Mouse (Mus musculus) thymus, postnatal 14 days (tissue): Measurements from ENCODE around the gene Itih4.

Source experiments
- DNase-seq: peaks from one replicate; pipeline ENCODE4 v3.0.0; 2021

Itih4 gene

DNA sequence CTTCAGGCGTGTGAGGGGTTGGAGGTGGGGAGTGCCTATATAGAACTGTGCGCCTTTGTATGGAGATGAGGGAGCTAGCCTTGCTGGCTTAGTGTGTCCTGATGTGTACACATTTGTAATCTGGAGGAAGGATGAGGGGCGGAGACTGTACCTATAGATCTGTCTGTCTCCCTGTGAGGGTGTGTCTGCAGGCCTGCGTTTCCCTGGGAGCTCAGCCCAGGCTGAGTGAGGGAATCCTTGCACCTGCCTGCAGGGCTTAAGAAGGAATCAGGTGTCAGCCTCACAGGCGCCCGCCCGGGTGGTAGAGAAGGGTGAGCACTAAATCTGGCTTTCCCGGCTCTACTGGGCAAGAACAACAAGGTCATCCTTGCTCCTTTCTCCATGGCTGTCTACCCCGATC is 6.5 kb upstream of the Itih4 start:
- no peak for DNase-seq

DNA sequence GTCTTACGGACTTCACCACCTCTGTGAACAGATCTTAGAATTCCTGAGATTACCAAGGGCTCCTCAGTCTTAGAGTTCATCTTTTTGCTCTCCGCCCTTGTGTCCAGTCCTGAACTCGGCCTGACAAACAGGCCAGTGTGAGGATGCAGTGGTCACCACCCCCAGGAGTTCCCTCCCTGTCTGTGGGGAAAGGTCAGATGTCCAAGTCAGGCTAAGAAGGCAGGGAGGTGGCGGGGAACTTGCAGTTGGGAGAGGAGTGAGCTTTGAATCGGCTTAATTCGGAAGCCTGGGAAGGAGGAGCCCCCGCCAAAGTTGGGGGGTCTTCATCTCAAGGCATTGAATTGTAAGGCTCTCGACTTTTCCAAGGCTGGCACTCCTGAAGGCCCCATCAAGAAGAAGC is 6.0 kb upstream of the Itih4 start:
- DNase-seq = no peak

DNA sequence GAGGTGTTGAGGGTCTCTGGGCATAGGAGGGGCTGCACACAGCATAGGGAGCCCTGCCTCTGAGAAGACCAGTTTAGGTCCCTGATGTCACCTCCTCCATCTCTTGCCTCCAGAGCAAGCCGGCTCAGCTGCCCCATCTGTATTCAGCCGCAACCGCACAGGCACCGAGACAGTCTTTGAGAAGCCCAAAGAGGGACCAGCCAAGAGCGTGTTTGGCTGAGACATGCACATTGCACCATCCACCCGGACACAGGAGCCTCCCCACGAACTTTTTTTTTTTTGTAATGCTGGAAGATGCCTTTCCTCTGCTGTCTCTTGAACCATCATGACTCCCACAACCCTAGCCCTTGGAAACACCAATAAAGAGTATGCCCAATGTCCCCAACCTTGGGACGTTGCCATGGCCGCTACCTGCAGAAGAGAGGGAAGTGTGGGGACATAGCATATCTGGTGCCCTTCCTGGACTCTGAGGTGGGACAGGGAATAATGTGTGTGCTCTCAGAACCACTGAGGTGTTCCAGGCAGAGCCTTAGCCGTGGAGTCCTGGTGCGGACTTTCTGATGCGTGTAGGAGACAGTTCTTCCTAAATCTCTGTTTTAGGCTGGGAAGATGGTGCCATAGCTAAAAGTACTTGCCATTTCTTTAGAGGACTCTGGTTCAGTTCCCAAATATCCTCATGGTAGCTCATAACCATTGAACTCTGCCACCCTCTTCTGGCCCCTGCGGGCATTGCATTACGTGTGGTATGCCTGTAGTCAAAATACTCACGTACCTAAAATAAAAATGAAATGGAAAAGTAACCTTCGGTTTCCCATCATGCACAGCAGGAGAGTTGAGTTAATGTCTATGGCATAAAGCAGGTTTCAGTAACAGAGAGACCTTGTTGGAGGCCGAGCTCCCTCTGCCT is 5.2 kb upstream of the Itih4 start:
- peak; percentile 47 for DNase-seq

DNA sequence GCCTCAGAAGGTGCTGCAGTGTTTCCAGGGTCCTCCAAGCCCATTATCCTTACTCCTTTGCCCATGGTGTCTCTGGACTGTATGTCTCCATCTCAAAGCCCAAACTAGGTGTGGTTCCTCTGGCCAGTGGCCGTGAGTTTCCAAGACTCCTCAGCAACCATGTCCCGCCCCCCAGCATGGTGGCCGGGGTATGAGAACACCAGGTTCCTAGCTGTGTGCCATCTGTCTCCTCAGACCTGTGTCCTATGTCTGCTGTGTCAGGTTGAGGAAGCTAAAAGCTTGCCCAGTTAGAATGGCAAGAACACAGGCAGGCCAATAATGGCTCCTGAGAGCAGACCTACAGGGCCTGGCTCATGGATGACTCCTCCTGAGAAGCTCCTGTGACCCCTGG is 4.6 kb upstream of the Itih4 start:
- DNase-seq = no peak

DNA sequence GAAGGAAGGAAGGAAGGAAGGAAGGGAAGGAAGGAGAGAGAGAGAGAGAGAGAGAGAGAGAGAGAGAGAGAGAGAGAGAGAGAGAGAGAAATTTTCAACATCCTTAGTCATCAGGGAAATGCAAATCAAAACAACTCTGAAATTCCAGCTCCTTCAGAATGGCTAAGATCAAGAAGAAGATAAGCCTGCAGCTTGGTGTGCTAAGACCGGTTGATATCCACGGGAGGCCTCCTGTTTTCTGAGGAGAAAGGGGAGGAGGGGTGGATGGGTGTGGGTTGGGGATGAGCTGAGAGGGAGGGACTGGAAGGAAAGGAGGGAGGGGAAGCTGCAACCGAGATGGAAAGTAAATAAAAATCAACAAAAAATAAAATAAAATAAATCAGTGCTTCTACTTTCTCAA is 978 bp upstream of the Itih4 start:
- DNase-seq = no peak

DNA sequence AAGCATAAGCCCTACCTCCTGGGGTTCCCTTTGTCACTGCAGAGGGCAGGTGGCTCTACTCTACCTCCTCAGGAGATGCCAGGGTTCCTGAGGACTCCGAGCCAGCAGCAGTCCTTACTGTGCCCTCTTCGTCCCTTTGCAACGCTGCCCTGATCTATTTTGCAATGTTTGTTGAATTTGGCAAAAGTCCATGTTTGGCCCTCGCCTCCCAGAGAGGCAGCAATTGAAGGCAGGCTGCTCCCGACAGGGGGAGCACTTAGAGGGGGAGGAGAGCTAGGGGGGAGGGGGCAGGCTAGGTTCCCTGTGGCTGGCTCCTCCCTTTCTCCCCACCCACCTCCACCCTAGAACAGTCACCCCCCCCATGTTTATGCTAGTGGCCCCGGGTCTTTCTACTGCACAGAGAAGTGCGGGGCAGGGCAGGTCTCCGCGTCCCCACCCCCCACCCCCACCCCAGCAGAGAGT is 2.0 kb downstream of the Itih4 start:
- peak; percentile 25 for DNase-seq

DNA sequence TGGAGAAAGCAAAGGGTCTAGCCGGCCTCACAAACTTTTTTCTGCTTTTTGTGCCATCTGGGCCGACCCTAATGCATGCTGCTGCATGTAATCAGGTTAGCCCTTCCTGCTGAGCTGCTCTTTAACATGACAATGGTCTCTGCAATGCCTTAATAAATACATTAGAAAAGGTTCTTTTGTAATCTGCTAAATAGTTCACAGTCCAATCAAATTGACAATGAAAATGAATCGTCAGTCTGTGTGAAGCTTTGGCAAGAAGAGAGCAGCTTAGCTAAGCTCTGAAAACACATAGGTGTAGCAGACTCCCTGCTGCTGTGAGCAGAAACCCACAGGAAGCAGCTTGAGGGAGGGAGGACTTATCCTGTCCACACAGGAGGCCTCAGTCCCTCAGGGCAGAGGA is 13.7 kb downstream of the Itih4 start:
- no peak for DNase-seq

DNA sequence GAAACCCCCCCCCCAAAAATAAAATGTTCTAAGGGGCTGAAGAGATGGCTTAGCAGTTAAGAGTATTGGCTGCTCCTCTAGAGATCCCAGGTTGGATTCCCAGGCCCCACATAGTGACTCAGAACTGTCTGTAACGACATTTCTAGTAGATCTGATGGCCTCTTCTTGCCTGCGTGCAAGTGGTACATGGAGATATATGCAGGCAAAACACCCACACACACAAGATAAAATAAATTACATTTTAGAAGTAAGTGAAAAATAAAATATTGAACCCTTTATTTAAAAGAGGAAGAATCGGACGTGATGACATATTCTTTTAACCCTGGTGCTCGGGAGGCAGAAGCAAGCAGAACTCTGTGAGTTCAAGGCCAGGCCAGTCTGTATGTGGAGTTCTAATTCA is 16.4 kb downstream of the Itih4 start:
- DNase-seq = no peak

DNA sequence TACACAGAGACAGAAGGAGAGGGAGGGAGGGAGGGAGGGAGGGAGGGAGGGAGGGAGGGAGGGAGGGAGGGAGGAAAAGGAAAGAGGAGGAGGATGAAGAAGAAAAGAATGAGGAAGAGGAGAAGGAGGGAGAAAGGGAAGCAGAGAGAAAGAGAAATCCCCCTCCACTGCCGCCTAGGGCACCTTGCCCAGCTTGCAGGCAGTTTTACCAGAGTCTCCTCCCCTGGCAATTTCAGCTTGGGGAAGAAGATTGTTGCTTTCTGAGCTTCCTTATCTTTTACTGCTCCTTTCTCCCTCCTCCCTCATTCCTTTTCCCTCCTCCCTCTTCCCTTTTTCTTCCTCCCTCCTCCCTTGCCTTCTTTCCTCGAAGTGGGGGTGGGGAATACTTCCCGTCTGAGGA is 16.8 kb downstream of the Itih4 start:
- DNase-seq = no peak

DNA sequence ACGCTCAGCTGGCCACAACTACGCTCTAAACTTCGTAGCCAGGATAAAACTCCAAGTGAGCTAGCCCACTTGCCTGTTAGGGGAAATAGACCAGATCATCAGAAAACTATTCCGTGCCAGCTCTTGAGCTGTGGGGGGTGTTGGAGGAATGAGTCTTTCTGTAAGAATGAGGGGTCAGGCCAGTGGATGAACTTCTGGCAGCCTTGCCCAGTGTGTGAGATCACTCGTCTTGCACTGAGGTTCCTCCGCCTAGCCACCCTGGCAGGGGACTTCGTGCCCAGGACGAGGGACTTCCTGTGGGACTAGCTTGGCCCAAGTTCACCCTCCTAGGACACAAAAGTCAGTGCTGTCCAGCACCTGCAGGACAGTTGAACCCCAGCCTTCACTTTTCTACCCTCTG is 18.0 kb downstream of the Itih4 start:
- DNase-seq = no peak

DNA sequence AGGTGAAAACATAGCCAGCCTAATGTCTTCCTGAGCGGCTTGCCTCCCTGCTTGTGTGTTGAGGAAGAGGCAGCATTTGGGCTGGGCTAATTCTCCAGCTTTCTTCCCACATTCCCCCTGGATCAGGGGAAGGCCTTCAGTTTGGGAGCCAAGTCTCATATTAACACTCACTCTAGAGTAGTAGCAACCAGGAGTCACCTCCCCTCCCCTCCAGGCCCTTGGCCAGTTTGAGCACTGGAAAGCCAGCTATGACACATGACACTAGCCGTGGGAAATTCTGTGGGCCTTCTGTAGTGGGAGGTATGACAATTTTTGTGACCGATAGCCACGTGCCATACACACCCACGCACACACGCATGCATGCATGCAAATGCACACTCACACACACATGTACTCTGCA is 19.7 kb downstream of the Itih4 start:
- no peak for DNase-seq

DNA sequence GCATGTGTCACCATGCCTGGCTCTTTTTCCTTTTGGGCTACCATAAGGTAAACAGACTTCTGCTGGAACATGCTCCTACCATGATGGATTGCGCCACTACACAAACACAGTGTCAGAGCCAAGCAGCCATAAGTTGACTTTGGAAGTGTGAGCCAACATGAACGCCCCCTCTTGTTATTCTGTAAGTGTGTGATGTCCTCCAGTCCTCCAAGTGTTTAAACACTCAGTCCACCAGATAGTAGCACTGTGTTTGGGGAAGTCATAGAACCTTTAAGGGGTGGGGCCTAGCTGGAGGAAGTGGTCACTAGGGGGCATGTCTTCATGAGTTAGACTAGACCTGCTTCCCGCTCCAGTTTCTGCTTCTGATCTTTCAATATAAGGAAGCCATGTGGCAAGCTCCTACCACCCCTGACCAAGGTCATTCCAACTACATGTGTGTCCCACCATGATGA is 21.6 kb downstream of the Itih4 start:
- no peak for DNase-seq

DNA sequence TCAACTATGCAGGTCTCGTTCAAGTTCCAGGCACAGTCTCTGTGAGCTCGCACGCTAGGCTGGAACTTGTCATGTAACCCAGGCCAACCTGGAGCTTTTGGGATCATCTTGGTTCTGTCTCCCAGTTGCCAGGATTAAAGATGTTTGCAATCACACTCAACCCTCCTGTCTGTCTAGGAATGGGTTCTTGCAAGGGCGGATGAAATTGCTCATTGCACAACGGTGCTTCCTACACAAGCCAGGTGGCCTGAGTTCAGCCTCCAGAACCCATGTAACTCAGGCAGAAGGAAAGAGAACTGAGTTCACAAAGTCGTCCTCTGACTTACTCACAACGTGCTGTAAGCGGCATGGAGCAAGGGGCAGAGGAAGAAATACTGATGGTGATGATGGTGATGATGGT is 24.9 kb downstream of the Itih4 start:
- DNase-seq = no peak

DNA sequence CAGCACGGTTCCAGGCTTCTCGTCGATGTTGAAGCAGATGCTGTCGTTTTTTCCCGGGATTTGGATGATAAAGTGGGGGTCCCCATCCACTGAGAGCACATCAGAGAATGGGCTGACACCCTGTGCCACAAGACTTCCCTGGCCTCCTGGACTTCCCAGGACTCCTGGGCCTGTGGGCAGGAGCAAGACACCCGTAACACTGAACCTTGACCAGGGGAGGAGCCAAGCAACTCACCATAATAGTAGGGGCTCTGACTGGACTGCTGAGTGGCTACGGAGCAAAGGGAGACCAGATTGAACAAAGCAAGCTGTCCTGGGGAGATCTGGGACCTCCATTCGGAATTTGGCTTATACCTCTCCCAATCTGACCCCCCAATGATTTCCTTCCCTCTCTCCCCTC is 26.4 kb downstream of the Itih4 start:
- no peak for DNase-seq

DNA sequence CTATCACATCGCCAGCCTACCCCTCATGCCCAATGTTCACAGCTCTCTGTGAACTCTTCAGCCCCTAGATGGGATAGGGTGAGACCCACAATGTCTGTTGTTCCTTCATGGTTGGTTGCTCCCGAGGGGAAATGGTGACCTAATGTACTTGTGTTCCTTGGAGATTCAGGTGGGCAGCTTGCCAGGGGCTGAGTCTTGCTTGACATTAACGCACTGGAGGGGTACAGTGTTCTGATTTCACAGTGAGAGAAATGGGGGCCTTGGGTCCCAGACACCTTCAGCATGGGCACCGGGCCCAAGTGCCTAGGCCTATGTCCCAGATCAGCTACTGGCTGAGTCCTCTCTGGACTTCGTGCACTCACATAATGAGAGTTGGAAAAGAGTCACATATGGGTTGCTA is 27.1 kb downstream of the Itih4 start:
- no peak for DNase-seq

DNA sequence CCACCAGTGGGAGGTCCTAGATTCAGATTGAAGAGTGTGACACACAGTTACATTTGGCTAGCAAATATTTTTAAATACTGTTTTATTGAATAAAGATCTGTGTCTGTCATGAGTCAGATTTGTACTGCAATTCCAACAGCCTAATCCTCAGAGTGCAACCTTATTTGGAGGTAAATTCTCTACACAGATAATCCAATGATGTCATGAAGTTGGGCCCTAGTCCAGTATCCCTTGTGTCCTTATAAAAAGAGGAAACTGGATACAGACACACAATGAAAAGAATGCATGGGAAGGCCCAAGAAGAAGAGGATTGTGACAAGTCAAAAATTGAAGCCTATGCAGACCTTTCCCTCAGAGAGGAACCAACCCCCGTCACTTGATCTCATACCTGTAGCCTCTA is 30.2 kb downstream of the Itih4 start:
- no peak for DNase-seq

DNA sequence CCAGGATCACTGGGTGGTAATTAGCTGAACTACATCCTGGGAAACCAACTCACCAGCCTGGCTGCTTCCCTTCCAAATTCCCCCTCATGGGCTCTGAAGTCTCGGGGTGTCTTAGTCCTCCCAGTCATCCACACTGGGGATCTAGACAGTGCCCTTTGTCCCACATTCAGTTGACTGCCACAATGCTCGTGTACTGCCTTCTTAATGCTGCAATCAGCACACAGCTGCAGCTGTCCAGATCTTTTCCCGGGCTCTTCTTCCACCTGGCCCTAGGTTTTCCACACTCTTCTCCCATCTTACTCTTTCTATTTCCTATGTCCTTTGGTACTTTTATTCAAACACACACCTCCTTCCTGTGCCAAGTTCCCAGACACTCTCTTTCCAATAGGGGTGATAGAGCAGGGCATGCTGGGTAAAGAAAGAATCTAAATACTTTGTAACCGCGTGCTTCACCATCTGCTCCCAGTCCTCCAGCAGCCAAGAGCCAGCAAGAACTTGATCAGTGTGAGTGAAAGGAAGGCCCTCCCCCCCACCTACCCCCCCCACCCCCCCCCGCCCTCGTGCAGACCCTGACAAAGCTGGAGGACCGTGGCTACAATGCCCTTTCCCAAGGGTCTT is 35.9 kb downstream of the Itih4 start:
- DNase-seq = no peak

DNA sequence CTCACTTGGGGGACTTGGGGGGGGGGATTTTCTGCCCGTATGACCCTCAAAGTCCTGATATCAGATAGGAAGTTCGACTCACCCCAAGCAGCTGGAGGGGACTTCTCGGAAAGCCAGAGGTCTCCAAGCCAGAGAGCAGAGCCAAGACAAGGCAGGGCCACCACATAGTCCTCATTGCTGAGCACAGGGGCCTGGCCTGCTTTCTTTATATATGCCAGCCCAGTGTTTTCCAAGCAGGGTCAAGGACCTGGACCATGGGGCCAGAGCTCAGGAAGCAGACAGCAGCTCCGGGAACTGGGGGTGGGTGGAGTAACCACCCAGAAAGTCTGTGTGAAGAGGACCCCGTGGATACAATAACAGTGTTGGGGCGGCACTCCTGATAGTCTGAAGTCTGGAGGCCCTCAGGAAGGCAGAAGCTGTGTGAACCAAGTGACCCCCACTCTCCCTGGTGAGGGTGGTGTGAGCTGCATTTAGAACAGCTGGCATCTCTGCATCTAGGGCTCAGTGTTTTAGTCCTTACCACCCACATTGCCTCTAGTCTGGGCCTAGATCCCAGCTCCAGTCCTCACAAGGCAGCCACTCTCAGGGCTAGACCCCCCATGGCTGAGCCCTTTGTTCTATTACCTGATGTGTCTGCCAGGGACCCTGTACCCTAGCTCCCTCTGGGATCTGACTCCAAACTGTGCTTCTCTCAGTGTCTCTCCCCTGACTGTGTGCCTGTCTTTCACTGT is 37.3 kb downstream of the Itih4 start, which contains the start of gene Itih3:
Gene Itih3, minus strand, starts transcription at position 386 of the 731 bp plus-strand sequence.
- no peak for DNase-seq

DNA sequence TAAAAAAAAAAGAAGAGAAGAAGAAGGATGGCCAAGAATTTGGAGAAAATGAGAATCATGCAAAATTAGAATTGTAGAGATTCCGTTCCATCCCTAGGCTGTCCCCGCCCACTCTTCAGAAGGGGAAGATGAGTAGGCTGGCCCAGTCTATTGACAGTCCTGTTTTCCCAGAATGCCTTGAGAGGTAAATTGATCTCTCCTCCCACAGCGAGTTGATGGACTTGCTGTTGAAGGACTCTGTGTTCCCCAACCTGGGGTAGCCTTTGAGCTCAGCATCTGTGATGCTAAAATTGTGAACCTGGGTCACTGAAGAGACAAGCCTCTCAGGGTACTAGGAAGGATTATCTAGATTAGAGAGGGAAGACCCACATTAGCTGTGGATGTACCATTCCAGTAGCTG is 39.2 kb downstream of the Itih4 start:
- DNase-seq = no peak

DNA sequence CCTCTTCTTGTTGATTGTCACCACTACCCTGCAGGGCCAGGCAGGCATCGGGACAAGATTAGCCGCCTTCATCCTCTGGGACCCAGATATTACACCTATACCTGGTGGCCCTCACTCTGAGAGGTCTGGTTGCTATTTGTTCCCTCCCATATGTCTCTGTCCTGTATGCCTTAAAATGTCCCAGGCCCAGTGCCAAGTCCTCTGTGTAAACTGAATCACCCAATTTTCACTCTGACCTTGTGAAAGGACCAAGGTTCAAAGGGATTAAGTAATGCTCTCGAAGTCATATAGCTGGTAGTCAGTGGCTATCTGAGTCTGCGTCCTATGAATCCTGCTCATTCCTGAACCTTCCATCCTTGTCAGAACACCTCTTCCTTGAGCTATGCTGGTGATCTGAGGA is 44.1 kb downstream of the Itih4 start:
- no peak for DNase-seq

DNA sequence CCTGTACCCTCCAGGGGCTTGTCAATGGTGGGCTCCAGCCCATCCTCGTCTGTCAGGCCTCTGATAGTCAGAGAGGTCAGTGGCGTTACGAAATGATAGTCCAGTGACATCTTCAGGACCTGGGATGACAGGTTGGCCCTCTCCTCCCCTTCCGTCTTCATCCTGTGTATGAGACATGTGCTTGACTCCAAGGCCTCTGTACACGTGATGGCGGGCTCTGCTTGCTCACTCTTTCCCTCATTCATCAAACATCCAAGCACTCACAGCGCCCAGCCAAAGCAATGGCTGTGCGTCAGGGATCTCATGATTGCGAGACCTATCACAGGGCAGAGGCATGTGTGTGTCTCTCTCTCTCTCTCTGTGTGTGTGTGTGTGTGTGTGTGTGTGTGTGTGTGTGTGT is 47.1 kb downstream of the Itih4 start:
- no peak for DNase-seq

DNA sequence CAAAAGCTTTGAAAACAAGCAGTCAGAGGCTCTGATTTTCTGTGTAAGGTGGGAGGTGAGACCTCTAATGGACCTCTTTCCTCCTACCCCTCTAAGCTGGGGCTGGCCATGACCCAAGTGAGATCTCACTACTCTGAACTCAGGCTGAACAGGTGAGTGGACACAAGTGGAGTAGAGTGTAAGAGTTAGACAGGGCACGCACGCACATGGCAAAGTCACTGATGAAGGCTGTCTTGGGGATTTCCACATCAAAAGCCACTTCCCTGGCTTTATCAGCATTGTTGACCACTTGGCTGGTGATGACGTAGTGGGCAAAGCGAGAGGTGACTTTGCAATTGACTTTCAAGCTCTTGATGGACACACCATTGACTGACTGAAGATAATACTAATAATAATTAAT is 56.0 kb downstream of the Itih4 start:
- no peak for DNase-seq

DNA sequence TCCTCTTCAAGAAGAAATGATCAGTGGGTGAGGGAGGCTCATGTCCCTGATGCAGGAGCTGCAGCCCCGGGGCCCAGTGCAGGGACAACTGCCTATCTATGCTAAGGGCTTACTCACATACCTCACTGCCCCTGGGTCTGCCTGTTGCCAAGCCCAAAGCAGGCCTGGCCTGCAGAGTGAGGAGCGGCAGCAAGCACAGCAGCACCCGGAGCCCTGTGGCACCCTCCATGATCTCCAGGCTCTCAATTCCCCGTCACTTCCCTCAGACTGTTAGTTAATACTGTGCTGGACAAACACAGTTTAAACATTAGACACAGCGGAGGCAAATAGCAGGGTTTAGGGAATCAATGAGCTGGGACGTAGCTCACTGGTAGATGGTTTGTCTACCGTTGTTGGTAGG is 56.8 kb downstream of the Itih4 start, which contains the start of gene Itih1:
Gene Itih1, minus strand, starts transcription at position 252 of the 400 bp plus-strand sequence.
- DNase-seq = no peak
